Mouse (Mus musculus) right cerebral cortex, postnatal 25 days (tissue): Measurements from ENCODE around the gene Cdkal1.

ENCODE experiments used
- DNase-seq: peaks from one replicate; pipeline ENCODE4 v3.0.0; 2022

The Cdkal1 gene

DNA sequence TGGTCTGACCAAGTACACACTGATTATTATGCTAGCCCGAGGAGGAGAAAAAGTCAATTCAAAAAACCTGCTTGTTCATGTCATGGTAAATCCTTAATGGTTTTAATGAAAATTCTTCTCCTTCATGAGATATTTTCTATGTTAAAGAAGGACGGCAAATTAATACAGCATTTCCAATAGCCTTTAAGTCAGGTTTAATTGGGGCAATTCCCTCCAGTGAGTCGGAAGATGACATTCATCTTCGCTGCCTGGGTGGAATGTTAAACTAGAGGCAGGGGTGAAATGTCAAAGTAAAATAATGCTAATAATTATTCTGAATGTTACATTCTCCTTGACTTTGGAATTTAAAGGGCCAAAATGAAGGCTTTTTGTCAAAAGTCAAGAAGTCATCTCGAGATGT lies 633.8 kb downstream of the Cdkal1 start:
- no peak for DNase-seq

DNA sequence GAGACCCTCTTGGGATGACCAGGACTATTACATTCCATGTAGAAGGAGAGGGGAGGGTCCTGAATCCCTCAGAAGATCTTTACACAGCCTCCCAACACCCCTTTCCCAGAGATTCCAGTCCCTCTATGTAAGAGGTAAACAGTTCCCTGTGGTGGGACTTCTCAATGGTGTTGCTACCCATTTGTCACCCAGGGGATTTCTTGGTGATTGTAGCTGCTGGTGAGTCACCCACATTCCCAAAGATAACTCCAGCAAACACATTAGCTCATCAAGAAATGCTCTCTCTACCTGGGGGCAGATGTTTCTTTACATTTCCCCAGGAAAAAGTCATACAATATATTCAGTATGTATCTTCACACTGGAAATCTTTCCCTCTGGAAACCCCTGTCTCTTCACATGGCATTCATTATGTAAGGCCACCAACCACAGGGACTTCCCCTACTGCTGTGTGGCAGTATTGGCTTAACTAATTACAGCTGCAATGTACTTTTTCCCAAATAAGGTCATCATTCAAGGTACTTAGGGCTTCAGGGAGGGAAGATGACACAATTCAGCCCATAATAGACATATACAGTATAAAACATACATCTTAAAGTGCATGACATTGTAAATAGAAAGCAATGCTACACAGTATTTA lies 636.8 kb downstream of the Cdkal1 start:
- no peak for DNase-seq

DNA sequence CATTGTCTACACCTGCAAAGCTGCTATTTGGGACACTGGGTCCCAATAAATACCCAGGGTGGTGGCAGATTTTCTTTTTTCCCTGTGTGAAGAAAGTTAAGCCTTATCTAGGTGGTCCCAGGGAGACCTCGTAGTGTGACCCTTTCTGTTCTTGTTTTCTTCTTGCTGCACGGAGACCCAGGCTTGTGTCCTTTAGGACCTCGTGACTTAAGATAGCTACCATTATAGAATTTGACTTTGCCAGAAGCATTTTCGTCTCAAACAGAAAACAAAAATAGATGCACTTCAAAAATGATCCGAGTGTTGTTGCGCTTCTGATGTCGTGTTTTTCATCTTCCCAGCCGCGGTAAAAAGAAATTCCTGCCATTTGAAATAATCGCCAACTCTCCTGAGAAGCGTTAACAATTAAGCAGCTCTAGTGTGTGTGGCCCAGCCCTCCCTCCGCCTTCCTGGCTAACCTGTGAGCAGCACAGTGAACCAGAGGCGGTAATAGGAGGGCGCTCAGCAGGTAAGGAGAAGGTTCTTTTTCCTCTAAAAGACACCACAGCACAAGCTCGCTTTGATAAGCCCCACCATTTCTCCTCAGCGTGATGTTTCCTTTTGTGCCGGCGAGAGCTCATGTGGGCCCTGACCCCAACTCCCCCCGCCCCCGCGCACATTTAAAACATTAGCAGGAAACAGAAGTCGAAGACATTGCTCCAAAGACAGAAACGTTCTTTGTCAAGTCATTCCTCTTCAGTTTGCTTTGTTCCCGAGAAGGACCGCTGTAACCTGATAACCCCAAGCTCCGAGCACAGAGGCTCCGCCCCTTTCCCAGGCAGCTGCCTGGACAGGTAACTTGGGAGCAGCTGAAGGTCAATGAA lies 645.1 kb downstream of the Cdkal1 start:
- DNase-seq, result no peak

DNA sequence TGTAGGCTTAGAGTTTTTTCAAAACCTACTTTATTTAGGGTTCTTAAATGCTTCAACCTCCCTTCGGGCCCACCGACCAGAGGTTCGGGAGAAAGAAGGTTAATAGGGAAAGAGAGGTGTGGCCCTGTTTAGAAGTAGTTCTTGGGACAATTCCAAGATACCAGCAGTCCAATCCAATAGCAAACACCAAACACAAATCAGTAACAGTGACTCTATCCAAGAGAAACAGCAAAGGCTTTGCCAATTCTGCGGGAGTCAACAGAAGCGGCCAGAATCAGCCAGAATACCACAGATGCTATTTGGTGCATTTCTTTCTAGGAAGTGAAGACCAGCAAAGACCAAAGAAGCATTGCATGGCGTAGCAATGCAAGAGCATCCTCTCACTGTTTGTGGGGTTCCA lies 646.7 kb downstream of the Cdkal1 start:
- no peak for DNase-seq

DNA sequence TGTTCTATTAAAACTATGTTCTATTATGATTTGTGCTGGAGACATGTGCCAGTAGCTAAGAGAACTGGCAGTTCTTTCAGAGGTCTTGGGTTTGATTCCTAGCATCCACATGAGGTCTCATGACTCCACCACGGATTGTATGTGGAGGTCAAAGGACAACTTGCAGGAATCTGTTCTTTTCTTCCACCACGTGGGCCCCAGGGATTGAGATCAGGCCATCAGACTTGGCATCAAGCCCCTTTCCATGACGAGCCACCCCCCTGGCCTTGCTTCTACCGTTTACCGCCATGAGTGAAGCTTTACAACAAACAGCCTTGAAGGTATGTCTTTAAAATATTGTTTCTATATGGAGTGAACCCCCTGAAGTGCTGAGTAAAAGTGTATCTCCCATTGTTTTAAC lies 651.6 kb downstream of the Cdkal1 start:
- no peak for DNase-seq

DNA sequence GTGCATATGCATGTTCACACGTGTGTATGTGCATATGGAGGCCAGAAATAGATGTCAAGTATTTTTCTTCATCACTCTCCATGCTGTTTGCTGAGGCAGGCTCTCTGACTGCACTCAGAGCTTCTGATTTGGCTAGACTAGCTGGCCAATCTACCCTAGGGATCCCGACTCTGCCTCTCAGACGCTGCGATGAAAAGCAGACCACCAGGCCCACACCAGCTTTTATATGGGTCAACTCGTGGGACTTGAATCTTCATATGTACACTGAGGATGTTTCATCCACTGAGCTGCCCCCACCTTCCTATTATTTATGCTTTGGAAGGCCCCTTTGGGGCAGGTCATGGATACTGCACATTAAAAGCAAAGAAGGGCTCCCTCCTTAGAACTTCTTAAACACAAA lies 652.0 kb downstream of the Cdkal1 start:
- no peak for DNase-seq

DNA sequence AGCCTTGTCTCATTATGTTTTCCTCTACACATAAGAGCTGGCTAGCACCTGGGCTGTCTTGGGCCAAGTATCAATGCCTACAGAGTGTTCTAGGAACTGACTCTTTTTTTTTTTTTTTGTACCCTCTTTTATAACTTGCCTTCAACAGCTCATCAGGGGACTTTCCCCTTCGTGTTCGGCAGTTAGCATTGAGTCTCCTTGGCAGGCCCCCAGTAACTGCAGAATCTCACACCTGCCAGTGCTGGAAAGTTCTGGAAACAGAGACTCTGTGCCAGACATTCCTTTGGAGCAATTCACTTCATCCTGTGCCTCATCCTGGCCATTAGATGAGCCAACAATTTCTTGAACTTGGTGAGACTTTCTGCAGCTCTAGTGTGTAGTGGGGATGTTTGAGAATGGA lies 652.9 kb downstream of the Cdkal1 start:
- no peak for DNase-seq

DNA sequence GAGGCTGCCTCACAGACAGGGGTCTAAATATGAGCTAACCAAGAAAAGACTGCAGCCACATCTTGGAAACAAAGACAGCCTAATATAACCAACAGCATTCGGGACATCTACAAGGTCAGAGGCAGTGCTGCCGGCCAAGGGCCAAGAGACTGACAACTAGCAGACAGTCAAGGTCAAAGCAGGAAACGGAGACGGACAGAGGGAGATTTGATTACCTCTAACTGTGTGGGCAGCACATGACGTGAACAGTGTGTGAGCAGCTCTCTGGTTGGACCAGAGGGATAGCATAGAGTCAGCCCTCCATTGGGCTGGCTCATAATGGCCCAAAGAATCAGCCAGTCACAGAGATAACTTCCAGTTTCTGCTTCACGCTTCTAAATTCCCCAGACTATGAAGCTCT lies 655.8 kb downstream of the Cdkal1 start:
- no peak for DNase-seq

DNA sequence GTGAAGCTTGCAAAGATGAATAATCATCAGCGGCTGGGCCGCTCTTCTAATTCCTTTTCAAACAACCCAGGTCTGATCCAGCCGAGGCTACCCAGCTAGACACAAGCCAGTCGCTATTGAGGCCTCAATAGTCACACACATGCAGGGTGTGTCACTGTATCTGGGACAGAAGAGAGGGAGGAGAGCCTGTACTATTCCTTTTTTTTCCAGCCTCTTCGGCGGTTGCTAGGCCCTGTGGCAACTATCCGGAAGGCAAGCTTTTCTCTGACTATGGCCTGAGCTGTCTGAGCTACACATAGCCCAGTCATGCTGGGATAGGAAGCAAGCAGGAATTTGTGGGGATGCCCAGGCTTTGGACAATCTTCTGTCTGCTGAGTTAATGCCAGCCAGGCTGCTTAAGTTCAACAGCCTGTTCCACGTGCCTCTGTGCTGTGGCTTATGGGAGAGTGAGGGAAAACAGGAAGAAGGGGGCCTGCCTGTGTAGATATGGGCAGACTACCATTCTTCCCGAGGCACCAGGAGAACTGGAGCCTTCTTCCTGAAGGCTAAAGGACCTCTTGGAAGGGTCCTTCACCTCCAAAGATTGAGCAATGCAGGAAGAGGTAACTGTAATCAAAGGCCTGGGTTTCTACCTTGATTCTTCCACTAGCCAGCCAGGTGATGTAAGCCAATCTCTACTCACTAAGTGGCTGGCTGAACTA lies 658.5 kb downstream of the Cdkal1 start:
- no peak for DNase-seq

DNA sequence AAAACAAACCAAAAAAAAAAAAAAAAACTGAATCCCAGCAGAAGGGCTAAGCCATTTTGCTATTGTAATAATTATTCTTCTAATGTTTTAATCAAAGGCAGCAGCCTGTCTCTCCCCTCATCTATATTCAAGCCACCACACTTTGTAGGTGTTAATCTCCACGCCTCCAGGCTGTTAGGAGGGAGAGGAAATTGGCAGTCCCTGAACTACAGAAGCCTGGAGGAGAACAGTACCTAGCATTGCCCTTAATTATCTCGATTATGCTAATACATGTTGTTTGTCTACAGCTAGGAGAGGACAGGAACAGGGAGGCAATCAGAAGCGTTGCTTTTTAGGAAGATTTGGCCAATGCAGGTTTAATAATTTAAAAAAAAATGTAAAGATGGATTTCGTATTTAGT lies 659.8 kb downstream of the Cdkal1 start:
- no peak for DNase-seq

DNA sequence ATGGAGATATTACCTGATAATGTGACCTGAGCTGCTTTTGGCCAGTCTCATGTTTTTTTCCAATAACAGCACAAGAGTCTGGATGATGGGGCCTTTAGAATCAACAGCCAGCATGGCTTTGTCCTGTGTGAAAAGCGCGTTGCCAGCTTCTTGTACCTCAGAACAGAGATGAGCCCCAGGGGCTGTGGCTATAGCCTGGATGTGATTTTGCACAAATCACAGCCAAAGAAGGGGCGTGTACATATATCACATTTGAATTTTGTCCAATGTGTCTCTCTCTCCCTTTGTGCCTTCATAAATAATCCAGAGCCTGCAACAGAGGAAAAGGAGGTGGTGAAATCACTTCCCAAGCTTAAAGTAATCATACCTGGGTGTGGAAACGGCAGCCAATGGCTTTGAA lies 660.5 kb downstream of the Cdkal1 start:
- DNase-seq, result no peak

DNA sequence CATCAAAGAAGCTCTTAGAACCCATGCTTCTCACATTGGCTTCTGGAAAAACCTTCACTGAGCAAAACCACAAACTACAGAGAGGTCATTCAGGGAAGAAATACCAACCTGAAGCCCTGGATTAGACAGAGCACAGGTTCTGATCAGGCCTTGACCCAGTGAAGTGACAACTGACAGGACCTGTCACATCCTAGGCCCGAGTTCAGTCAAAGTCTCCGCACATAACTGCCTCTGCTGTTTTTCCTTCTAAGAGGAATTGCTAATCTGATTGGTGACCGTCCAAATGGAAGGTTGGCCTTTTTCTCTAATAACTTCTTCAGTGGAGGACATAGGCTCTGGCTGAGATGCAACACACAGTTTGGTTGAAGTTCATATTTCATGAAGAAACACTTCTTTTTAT lies 662.8 kb downstream of the Cdkal1 start:
- no peak for DNase-seq

DNA sequence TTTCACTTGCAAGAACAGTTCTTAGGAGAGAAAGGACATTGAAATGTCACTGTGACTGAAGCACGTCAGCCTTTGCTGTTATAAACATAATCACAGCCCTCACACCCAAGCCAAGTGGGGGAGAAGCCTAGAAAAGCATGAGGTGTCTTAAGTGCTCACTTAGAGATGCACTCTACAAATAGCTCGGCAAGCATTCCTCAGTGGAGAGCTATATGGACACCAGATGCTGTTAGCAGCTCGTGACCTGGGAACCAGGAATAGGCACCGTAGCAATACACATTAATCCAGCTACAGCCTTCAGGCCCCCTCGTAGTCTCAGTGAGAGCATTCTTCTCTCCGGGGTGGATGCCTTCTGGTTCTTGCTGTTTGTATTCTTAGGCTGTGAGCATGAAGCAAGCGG lies 664.9 kb downstream of the Cdkal1 start:
- no peak for DNase-seq

DNA sequence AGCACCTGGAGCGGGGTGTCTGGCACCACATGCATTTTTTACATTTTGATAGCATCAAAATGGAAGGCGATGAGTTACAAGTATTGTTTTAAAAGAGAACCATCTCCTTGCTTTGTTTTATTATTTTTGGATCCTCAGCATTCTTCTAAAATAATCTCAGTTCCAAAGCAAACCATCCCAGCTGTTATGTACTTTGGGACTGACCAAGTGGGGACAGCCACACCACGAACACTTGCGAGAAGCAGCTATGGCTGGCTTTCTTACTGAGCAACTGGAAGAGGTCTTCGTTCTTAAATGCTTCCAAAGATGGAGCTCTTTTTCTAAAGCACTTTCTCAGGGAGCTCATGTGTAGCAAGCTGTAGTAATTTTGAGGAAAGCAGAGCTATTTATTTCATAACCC lies 668.7 kb downstream of the Cdkal1 start:
- no peak for DNase-seq

DNA sequence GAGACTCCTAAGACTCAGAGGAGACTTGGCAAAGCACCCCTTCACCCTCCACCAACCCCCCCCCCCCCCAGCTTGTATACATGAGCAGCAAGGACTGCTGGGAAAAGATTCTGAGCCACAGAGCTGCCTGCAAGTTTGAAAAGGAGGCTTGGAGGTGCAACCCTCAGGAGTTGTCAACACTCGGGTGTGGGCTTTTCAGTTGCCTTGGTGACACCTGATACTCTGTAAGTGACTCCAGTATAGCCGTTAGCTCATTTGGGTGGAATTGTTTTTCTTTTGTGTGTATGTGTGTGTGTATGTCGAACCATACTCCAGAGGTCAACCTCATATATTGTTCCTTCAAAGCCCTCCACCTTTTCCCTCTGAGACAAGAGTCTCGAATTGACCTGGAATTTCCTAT lies 669.9 kb downstream of the Cdkal1 start:
- DNase-seq, result no peak

DNA sequence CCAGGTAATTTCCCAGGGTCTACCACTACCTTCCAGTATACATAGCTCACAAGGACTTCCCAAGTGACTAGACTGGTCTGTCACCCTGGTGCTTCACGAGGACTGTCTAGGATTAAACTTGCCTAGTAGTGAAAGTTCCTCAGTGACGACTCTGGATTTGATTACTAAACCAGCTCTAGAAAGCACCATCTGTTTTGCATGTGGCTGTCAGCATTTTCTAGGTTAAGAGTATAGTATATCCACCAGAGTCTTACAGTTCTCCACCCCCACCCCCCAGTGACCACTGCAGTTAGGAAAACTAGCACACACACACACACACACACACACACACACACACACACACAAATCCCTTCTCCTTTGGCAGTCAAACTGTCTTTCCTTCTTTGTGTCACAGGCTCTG lies 670.9 kb downstream of the Cdkal1 start:
- no peak for DNase-seq

DNA sequence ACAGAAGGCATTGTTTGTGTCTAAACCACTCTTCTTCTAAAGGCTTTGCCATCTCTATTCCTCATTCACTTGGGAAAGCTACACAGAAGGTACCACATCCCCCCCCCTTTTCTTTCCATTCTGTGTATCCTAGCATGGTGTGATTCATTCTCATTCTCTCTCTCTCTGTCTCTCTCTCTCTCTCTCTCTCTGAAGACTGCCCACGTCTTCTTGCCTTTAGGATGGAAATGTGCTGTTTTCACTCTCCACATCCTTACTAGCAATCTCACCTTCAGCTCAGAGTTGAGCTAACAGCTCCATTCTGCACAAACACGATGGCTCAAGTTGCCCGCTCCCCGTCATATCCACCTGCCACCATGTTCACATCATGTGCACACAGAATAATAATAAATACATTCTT lies 675.6 kb downstream of the Cdkal1 start:
- DNase-seq, result no peak

DNA sequence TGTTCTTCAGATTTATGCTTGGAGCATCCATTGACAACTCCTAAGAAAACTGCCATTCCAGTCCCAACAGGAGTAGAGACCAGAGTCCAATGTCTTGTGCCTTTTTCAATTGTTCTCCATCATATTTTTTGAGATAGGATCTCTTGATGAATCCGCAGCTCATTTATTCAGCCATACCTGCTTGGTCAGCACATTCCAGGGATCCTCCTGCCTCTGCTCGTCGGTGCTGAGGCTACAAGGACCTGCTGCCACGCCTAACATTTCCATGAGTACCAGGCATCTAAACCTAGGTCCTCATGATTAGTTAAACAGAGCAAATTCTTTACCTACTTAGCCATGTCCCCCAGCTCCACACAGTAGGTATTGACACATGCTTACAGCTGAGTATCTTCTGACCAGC lies 676.2 kb downstream of the Cdkal1 start:
- DNase-seq, result no peak

DNA sequence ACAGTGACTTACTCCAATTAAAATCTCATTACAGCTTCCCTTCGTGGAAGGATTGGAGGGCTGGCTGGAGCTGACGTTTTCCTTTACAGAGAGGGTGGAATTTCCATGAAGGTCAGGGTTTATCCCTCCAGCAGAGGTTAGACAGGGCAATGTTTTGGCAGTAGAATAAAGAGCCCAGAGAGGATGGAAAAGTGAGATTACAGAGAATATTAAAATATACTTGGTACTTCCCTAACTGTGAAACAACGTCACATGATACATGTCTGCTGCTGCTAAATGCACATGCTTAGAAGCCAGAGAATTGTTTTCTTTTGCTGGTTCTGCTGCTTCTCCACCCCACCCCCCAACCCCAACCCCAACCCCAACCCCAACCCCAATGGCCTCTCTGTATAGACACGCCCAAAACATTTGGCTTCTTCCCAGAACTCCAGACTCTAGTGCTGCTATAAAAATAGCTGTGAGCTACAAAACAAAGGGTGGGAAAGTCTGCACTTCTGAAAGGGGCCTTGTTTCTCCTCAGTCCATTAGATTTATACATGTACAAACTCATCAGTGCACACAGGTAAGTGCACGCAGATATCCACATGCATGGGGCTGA lies 677.5 kb downstream of the Cdkal1 start:
- no peak for DNase-seq

DNA sequence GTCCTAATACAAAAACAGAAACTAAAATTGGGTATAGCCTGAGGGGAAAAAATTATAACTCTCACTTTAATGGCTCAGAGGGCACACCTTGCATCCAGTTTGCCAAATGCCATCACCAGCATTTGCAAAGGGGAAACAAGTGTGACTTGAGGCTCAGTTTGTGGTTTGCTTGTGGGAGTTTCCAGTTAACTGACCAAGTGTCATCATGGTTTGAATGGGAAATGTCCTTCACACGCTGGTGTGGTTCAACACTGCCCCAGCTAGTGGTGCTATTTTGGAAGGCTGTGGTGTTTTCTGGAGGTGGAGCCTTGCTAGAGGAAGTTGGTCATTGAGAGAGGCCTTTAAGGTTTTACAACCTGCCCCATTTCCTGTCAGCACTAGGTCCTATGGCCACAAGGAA lies 686.1 kb downstream of the Cdkal1 start:
- no peak for DNase-seq

DNA sequence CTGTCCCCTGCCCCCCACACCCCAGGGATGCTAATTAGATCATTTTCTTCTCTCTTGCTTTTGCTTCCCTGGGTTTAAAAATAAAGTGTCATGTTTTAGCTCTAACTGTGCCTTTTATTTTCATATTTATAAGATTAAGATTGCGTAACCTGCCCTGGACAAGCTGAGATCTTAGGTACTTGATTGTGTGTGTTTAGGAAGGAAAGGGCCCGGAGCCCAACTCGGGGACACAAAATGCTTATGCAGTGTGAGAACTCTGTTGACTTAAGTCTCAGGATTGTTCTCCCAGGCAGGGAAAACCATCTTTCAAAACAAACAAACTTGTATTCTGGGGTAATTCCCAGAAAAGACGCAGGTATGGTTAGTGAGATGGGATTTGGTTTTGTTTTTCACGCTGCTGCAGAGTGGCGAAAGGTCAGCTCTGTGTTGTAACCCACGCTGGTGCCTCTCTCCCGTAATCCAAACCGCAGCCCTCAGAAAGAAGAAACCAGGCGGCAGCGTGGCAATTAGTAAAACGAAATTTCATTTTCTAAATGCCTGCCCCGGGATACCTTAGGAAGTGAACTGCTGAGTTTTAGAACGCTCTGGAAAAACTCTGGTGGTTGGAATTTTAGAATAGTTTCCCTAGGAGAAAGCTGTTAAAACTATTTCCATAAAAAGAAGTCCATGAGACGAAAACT lies 690.5 kb downstream of the Cdkal1 start:
- no peak for DNase-seq

DNA sequence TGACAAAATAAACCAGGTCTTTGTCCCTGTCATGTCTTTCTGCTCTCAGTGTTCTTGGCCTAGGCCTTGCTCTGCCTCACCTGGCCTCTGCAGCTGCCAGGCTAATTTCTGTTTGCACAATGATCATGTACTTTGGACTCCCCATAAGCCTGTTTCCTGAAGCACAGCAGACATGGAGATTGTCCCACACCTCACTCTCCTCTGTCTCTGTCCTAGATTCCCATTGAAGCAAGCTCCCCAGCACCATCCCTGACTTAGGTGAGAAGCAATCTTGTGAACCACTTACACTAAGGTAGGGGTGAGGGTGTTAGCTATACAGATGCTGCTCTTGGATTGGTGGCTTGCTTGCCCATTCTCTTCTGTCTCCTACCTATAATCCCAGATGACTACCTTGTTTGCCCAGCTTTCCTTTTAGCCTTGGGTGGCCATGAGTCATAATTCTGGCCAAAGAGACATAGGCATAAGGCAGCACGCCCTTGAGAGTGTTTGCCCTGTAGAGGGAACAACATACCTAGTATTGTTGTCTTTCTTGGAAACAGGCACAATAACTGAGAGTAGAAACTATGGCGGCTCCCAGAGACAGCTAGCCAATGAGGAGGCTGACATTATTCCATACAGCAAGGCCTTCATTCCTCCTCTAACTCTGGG lies 692.5 kb downstream of the Cdkal1 start:
- DNase-seq, result no peak

DNA sequence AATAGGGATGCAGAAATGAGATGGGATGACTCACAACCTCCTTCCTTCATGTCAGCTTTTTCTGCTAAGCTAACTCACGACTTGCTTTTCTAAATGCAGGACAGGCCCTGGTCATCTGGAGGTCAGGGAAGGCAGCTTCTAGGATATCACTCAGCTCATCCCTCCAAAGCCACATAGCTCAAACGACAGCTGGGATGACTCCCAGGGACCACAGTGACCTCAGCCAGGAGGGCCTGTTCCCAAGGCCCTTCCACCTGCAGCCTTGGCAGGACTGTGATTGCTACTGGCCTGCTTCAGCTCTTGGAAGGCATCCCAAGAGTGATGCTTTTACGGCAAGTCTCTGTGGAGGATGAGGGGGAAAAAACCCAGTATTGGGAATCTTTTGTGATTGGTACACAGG lies 693.0 kb downstream of the Cdkal1 start:
- no peak for DNase-seq
